Comparison of ENCODE assay signal across 9 mouse cellular contexts in the genomic region with DNA sequence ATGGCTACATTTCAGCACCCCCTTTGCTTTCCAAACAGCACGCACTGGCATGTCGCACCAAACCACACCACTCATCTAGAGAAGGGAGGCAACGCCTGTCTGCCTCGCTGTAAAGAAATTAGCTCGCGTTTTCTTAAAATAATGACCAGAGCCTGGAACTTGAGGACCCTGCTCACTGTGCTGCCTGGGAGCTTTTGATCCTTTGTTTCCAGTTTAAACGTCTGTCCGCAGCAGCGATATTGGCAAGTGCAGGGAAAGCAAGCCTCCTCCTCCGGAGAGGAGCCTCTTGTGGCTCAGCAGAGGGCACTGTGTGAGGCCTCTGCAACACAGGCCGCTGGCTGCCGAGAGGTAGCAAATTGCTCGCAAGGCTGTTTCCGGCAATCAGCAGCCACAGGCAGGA.
A peak's percentile ranks its signal among the peaks of the same experiment; 100 is the strongest.
DNase-seq lines count a peak whose midpoint lies in the region; ATAC-seq lines count a peak whose summit lies in the region.
"Had no signal": no experiment of that assay in that cellular context is flagged by ENCODE, and none has a peak within 500 bp of the region (broad histone marks: within the 10 kb centered on the region; RNA-seq: fewer than 3 reads in every experiment).

No protein-coding gene starts in this region.

- H3K27ac ChIP-seq in heart, embryonic 12.5 days (ENCODE audit: poor library complexity, severe bottlenecking): no peak overlapping the region
- H3K27ac ChIP-seq in midbrain, embryonic 10.5 days (replicated peaks): peak overlapping the region; percentile 70

- H3K4me2 ChIP-seq in heart, embryonic 12.5 days: peak overlapping the region; percentile 63

- WGBS in heart, embryonic 12.5 days: 1% methylated on average over 14 of the region's 14 CpGs
- under 1% methylated on average over 14 of the region's 14 CpGs for WGBS in midbrain, embryonic 10.5 days

- no peak for ATAC-seq in heart, embryonic 12.5 days (ENCODE audit: insufficient number of reproducible peaks, low FRiP score)

- H3K4me1 ChIP-seq in heart, embryonic 12.5 days (replicated peaks): 0 out of 2 replicates have a peak, but pooled peaks cover 4% of the 10 kb centered on the region
- H3K4me1 ChIP-seq in midbrain, embryonic 10.5 days: peaks cover 69% of the 10 kb centered on the region
- H3K4me1 ChIP-seq: megakaryocyte, embryonic 14.5 days had no signal

- peak; percentile 7 for DNase-seq in adrenal gland, postnatal 25 days
- DNase-seq in adrenal gland, adult 18-20 months (ENCODE audit: low spot score in 2 of 2): no peak
- DNase-seq in kidney, postnatal 25 days: peak; percentile 40 to 60
- peak; percentile 73 for DNase-seq in midbrain, embryonic 10.5 days (ENCODE audit: low spot score)
- no peak for DNase-seq in urinary bladder, postnatal 25 days (ENCODE audit: low spot score)
- DNase-seq in spleen, postnatal 36 days (ENCODE audit: low spot score in 2 of 2): no peak
- DNase-seq in frontal cortex, adult 2 months (ENCODE audit: extremely low spot score in 1 of 2, low spot score in 1 of 2): no peak

- peak overlapping the region; percentile 5; the same call in 1 of the 2 replicates for H3K4me3 ChIP-seq in heart, embryonic 12.5 days
- H3K4me3 ChIP-seq in midbrain, embryonic 10.5 days: peak overlapping the region; percentile 5
- H3K4me3 ChIP-seq: megakaryocyte, embryonic 14.5 days had no signal

- no peak overlapping the region for H3K9ac ChIP-seq in heart, embryonic 12.5 days

- peaks cover 33% of the 10 kb centered on the region for H3K27me3 ChIP-seq in heart, embryonic 12.5 days (replicated peaks)
- H3K27me3 ChIP-seq in midbrain, embryonic 10.5 days (ENCODE audit: low read depth, poor library complexity, severe bottlenecking): peaks cover 83% of the 10 kb centered on the region
- H3K27me3 ChIP-seq: megakaryocyte, embryonic 14.5 days had no signal

- no peaks in the 10 kb centered on the region for H3K9me3 ChIP-seq in heart, embryonic 12.5 days (replicated peaks)
- H3K9me3 ChIP-seq in midbrain, embryonic 10.5 days (replicated peaks): no peaks in the 10 kb centered on the region

- H3K36me3 ChIP-seq in heart, embryonic 12.5 days: no peaks in the 10 kb centered on the region
- H3K36me3 ChIP-seq in midbrain, embryonic 10.5 days: no peaks in the 10 kb centered on the region

Comparison
In these comparisons a context has a peak if more than half of its experiments do, and no peak if none do; other contexts are left out.
1. DNase-seq: peak in adrenal gland, postnatal 25 days (single experiment), kidney, postnatal 25 days (2 of 2) and midbrain, embryonic 10.5 days (single experiment); none in adrenal gland, adult 18-20 months (0 of 2), urinary bladder, postnatal 25 days (single experiment), spleen, postnatal 36 days (0 of 2) and frontal cortex, adult 2 months (0 of 2).